Mouse (Mus musculus) neural tube, embryonic 11.5 days (tissue): ENCODE results near the gene Vmn1r23. TPM values are rescaled to one million over a fixed set of nuclear protein-coding genes. Genes with fewer than 3 reads are reported as not detected.
"Not testable (repeated sequence)": the region's sequence is repeated elsewhere in the genome, so short reads cannot be mapped to it uniquely, and the experiment has no call there.

ENCODE experiments used
- ATAC-seq: fragments of 200-750 bp; cut with Nextera tagmentation; 2 replicates; pipeline ENCODE4 v1.8.0; 2017; ENCODE audit warnings: moderate number of reproducible peaks, mild to moderate bottlenecking, moderate TSS enrichment, moderate library complexity; ENCODE audit not compliant: insufficient read depth, low FRiP score, low TSS enrichment
- DNase-seq: peaks from one replicate; pipeline ENCODE4 v3.0.0-alpha.2; 2015; ENCODE audit warnings: low spot score
- H3K27ac ChIP-seq: fragments of 300-500 bp; sonication (generic); 2 replicates; pipeline ENCODE4 v1.5.1; 2014; ENCODE audit warnings: low read depth, mild to moderate bottlenecking, low read length
- H3K27me3 ChIP-seq: fragments of 300-500 bp; sonication (generic); 2 replicates; pipeline ENCODE4 v1.6.1; 2014; ENCODE audit warnings: mild to moderate bottlenecking, low read length, mixed read lengths; ENCODE audit not compliant: control insufficient read depth, insufficient read depth
- H3K36me3 ChIP-seq: fragments of 300-500 bp; sonication (generic); 2 replicates; pipeline ENCODE4 v1.6.1; 2014; ENCODE audit warnings: mild to moderate bottlenecking, low read length, moderate library complexity, mixed read lengths; ENCODE audit not compliant: control insufficient read depth, insufficient read depth
- H3K4me1 ChIP-seq: fragments of 300-500 bp; sonication (generic); 2 replicates; pipeline ENCODE4 v1.6.1; 2014; ENCODE audit warnings: low read length, mixed read lengths; ENCODE audit not compliant: control insufficient read depth, insufficient read depth
- H3K4me2 ChIP-seq: fragments of 300-500 bp; sonication (generic); 2 replicates; pipeline ENCODE4 v1.6.1; 2014; ENCODE audit warnings: low read depth, mild to moderate bottlenecking, moderate library complexity
- H3K4me3 ChIP-seq: fragments of 300-500 bp; sonication (generic); 2 replicates; pipeline ENCODE4 v1.5.1; 2014; ENCODE audit warnings: low read depth, low read length
- H3K9ac ChIP-seq: fragments of 300-500 bp; sonication (generic); 2 replicates; pipeline ENCODE4 v1.6.1; 2014; ENCODE audit warnings: mild to moderate bottlenecking, low read length
- H3K9me3 ChIP-seq: fragments of 300-500 bp; sonication (generic); 2 replicates; pipeline ENCODE4 v1.6.1; 2016; ENCODE audit warnings: low read length; ENCODE audit not compliant: control insufficient read depth
- WGBS: fragments of 180-500 bp; shearing (Covaris S2); extraction: QIAGEN DNeasy Blood & Tissue Kit; methylation state at CpG from one replicate; pipeline ENCODE4 v1.1.7; 2014; 5-methylcytosine and 5-hydroxymethylcytosine counted together
- polyA plus RNA-seq: library from polyadenylated mRNA; unstranded; fragments of >200 nt; fragmentation: Nextera tagmentation; extraction: Ambion mirVana; gene quantifications from 2 replicates; pipeline ENCODE4 v1.2.1, GENCODE M21; 2014

The Vmn1r23 gene
- not detected in 2 replicates for polyA plus RNA-seq

- H3K4me1 ChIP-seq: no peaks in the 10 kb centered on the region
- ATAC-seq (no peak), DNase-seq (no peak)
- no peak within 1 kb of the TSS for H3K9ac ChIP-seq
- H3K36me3 ChIP-seq: no peaks in the 10 kb centered on the region
- no peaks in the 10 kb centered on the region for H3K9me3 ChIP-seq
- H3K27me3 ChIP-seq: no peaks in the 10 kb centered on the region
- WGBS: 100% methylated on average over 1 of the region's 1 CpGs
- no peak within 1 kb of the TSS for H3K4me3 ChIP-seq
- H3K27ac ChIP-seq: no peak within 1 kb of the TSS
- H3K4me2 ChIP-seq: no peak within 1 kb of the TSS
Measured at GRCm38 (mm10) chr6:57926738-57927137, at the start of gene Vmn1r23. Gene Vmn1r23, minus strand, starts transcription at chr6:57926838.

DNA sequence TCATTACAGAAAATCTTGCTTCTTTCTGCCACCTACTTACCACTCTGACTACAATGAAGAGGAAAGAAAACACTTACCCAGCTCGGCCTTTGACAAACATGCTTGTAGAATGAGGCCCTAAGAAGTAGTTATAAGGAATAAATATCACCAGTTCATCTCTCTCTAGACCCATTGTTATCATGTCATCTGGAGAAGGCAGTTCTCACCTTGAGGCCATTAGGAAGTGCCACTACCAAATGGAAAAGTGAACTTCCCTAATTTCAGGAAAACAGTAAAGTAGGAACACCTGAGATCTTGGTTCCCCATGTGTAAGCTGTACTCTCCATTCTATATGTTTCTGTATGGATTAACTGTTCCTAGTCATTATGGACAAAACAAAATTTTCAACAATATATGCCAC is 34.8 kb upstream of the Vmn1r23 start, which contains the start of gene Vmn1r24:
Gene Vmn1r24 (minus strand): TSS at position 101 of the 400 bp plus-strand sequence.
- not testable (repeated sequence) for ATAC-seq, H3K36me3 ChIP-seq, H3K4me2 ChIP-seq, H3K27me3 ChIP-seq, H3K9ac ChIP-seq, H3K27ac ChIP-seq, DNase-seq, H3K9me3 ChIP-seq, H3K4me3 ChIP-seq, H3K4me1 ChIP-seq
- WGBS: 73% methylated on average over 1 of the region's 1 CpGs

- H3K27me3 ChIP-seq: no peaks in the 10 kb centered on the region
- H3K27ac ChIP-seq: no peak within 1 kb of the TSS
- no peaks in the 10 kb centered on the region for H3K36me3 ChIP-seq
- H3K4me1 ChIP-seq: no peaks in the 10 kb centered on the region
- no peak within 1 kb of the TSS for H3K4me3 ChIP-seq
- WGBS: 78% methylated on average over 1 of the region's 1 CpGs
- no peak within 1 kb of the TSS for H3K4me2 ChIP-seq
- DNase-seq (no peak), ATAC-seq (no peak)
- no peak within 1 kb of the TSS for H3K9ac ChIP-seq
- H3K9me3 ChIP-seq: no peaks in the 10 kb centered on the region
Measured at GRCm38 (mm10) chr6:57907928-57908327, 18.7 kb downstream of the Vmn1r23 start, which contains the start of gene Vmn1r22. Gene Vmn1r22, minus strand, starts transcription at chr6:57908028.

Other genes starting within 250 kb of the Vmn1r23 start
- 21.0 and 21.8 TPM in 2 replicates for gene Pyurf, start 234.8 kb downstream of the Vmn1r23 start, polyA plus RNA-seq
- gene Lancl2, start 224.3 kb downstream of the Vmn1r23 start, polyA plus RNA-seq: 48.9 and 52.8 TPM in 2 replicates
- gene Vopp1, start 101.7 kb downstream of the Vmn1r23 start, polyA plus RNA-seq: 63.4 and 77.2 TPM in 2 replicates
- not detected in 2 replicates for gene Vmn1r21, start 76.5 kb downstream of the Vmn1r23 start, polyA plus RNA-seq
- not detected in 2 replicates for gene Vmn1r22, start 18.8 kb downstream of the Vmn1r23 start, polyA plus RNA-seq
- gene Vmn1r24, start 34.7 kb upstream of the Vmn1r23 start, polyA plus RNA-seq: not detected in 2 replicates
- gene Vmn1r25, start 54.0 kb upstream of the Vmn1r23 start, polyA plus RNA-seq: not detected in 2 replicates
- not detected in 2 replicates for gene Vmn1r26, start 88.3 kb upstream of the Vmn1r23 start, polyA plus RNA-seq